Mouse (Mus musculus) megakaryocyte, embryonic 14.5 days (primary cell): ENCODE measurements around the gene Ckap4. TPM values are rescaled to one million over a fixed set of nuclear protein-coding genes. Genes with fewer than 3 reads are reported as not detected.

ENCODE experiments used
- H3K27me3 ChIP-seq: replicated peaks from 2 replicates; pipeline ENCODE3; 2012; ENCODE audit warnings: inconsistent platforms
- H3K36me3 ChIP-seq: replicated peaks from 2 replicates; pipeline ENCODE3; 2012; ENCODE audit warnings: low read length, inconsistent platforms, mixed read lengths
- H3K4me1 ChIP-seq: 2 replicates; pipeline ENCODE4 v1.6.1; 2012; ENCODE audit warnings: inconsistent platforms
- H3K4me3 ChIP-seq: replicated peaks from 2 replicates; pipeline ENCODE3; 2012; ENCODE audit warnings: moderate library complexity, mild to moderate bottlenecking, inconsistent platforms
- H3K9me3 ChIP-seq: 2 replicates; pipeline ENCODE4 v1.6.1; 2012; ENCODE audit warnings: inconsistent platforms
- FLI1 ChIP-seq: IDR thresholded peaks from 2 replicates; pipeline ENCODE4 v1.6.1; 2012; ENCODE audit warnings: low read length, inconsistent platforms, mixed read lengths
- GATA1 ChIP-seq: IDR thresholded peaks from 3 replicates; pipeline ENCODE4 v1.6.1; 2012; ENCODE audit warnings: mixed read lengths, low read length, inconsistent platforms, borderline replicate concordance
- polyA plus RNA-seq: library from polyadenylated mRNA; stranded (reverse); fragments of >175 nt; gene quantifications from 2 replicates; pipeline ENCODE4 v1.2.3, GENCODE M21; 2012; ENCODE audit warnings: low replicate concordance; ENCODE audit not compliant: insufficient read depth

Ckap4 gene
- polyA plus RNA-seq, 1 experiment = 1.5 TPM

- H3K4me1 ChIP-seq = peaks cover 27% of the 10 kb centered on the region
- H3K36me3 ChIP-seq = no peaks in the 10 kb centered on the region
- H3K4me3 ChIP-seq = peak overlapping the region; percentile 78
- no peaks in the 10 kb centered on the region for H3K27me3 ChIP-seq
- peaks cover 15% of the 10 kb centered on the region for H3K9me3 ChIP-seq
- no peak for TF ChIP-seq GATA1
- TF ChIP-seq FLI1 = no peak
Observed at GRCm38 (mm10) chr10:84549920-84550293, 16.0 kb upstream of the Ckap4 start.

DNA sequence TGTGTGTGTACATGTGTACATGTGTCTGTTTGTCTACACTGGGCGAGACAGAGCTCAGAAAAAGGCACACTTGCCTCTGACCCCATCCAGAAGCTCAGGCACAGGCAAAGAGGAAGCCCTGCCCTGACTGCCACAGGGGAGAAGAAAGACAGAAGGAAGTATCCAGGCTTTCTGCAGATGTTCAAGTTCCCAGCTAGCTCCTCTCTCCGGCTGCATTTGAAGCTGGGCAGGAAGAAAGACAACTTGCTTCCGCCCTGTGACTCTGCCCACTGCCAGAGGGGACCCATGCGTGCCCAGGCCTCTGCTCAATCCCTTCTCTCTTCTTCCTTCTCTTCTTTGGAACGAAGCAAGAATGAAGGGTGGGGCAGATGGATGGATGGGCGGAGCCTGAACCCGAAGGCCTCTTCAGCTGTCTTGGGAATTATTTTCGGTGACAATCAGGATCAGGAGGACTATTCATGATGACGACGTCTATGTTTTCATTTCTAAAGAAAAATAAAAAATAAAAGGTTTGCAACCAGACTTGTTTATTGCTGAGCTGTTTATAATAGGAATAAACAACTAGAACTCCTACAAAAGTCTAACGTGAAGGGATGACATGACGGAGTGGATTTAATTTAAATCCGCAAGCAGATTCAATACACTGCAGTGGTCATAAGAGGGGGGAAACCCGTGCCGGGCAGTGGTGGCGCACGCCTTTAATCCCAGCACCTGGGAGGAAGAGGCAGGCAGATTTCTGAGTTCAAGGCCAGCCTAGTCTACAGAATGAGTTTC lies 15.5 kb upstream of the Ckap4 start:
- Histone ChIP-seq H3K27me3 (no peaks in the 10 kb centered on the region), H3K4me3 (no peak overlapping the region), H3K9me3 (peaks cover 15% of the 10 kb centered on the region), H3K4me1 (peaks cover 23% of the 10 kb centered on the region), H3K36me3 (no peaks in the 10 kb centered on the region)
- no peak for TF ChIP-seq GATA1

GRCm38 (mm10) chr10:84544841-84545610 lies 11.2 kb upstream of the Ckap4 start:
- peaks cover 7% of the 10 kb centered on the region for H3K27me3 ChIP-seq
- no peak overlapping the region for H3K4me3 ChIP-seq
- TF ChIP-seq GATA1 (no peak), FLI1 (no peak)
- peaks cover 27% of the 10 kb centered on the region for H3K4me1 ChIP-seq
- H3K36me3 ChIP-seq = no peaks in the 10 kb centered on the region
- H3K9me3 ChIP-seq = peaks cover 7% of the 10 kb centered on the region

GRCm38 (mm10) chr10:84542802-84543658 lies 9.2 kb upstream of the Ckap4 start:
- peaks cover 2% of the 10 kb centered on the region; the same call in 1 of the 2 replicates for H3K9me3 ChIP-seq
- TF ChIP-seq FLI1 (no peak), GATA1 (no peak)
- H3K4me3 ChIP-seq = no peak overlapping the region
- H3K4me1 ChIP-seq = peaks cover 19% of the 10 kb centered on the region
- peaks cover 13% of the 10 kb centered on the region for H3K27me3 ChIP-seq
- H3K36me3 ChIP-seq = no peaks in the 10 kb centered on the region

GRCm38 (mm10) chr10:84539651-84540050 lies 5.8 kb upstream of the Ckap4 start:
- Histone ChIP-seq H3K36me3 (no peaks in the 10 kb centered on the region), H3K27me3 (peaks cover 44% of the 10 kb centered on the region), H3K9me3 (no peaks in the 10 kb centered on the region), H3K4me3 (peak overlapping the region; percentile 8), H3K4me1 (peaks cover 26% of the 10 kb centered on the region)
- TF ChIP-seq FLI1 = no peak
- no peak for TF ChIP-seq GATA1

DNA sequence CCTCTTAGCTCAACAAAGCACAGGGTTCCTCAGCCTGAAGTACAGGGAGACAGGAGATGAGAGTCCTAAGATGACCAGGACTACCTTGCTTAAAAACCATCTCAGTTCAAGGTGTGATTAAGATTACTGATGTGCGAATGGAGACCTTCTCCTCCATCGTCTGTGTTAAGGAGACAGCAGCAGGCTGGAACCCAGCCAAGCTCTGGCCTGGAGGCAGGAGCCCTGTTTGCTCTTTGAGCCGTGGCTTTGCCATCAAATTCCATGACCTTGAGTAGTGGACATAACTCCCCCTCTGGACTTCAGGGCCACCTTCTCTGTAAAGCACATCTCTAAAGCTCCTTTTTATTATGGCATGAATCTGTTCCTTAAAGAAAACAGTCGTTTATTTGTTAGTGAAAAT lies 2.0 kb upstream of the Ckap4 start:
- Histone ChIP-seq H3K9me3 (peaks cover 5% of the 10 kb centered on the region), H3K36me3 (no peaks in the 10 kb centered on the region), H3K27me3 (peaks cover 79% of the 10 kb centered on the region), H3K4me1 (peaks cover 46% of the 10 kb centered on the region), H3K4me3 (no peak overlapping the region)
- no peak for TF ChIP-seq GATA1
- no peak for TF ChIP-seq FLI1

DNA sequence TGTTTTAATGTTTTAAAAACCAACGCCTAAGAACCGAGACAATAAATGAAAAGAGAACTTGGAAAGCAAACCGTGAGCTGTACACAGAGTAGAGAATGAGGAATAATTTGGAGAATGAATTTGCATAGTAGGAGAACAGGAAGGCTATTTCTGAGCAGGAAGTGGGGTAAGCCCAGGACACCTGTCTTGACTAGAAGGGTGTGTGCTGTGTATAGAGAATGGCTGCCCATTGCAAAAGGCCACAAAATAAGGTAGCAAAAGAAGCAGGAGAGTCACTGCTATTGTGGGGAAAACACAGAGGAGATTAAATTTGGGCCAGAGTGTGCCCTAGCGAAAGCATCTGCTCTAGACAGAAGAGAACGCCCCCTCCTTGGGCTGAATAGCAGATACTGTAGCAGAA lies 1.6 kb upstream of the Ckap4 start:
- no peak overlapping the region for H3K4me3 ChIP-seq
- H3K9me3 ChIP-seq = peaks cover 5% of the 10 kb centered on the region
- TF ChIP-seq FLI1 (no peak), GATA1 (no peak)
- peaks cover 82% of the 10 kb centered on the region for H3K27me3 ChIP-seq
- H3K4me1 ChIP-seq = peaks cover 46% of the 10 kb centered on the region
- H3K36me3 ChIP-seq = no peaks in the 10 kb centered on the region

DNA sequence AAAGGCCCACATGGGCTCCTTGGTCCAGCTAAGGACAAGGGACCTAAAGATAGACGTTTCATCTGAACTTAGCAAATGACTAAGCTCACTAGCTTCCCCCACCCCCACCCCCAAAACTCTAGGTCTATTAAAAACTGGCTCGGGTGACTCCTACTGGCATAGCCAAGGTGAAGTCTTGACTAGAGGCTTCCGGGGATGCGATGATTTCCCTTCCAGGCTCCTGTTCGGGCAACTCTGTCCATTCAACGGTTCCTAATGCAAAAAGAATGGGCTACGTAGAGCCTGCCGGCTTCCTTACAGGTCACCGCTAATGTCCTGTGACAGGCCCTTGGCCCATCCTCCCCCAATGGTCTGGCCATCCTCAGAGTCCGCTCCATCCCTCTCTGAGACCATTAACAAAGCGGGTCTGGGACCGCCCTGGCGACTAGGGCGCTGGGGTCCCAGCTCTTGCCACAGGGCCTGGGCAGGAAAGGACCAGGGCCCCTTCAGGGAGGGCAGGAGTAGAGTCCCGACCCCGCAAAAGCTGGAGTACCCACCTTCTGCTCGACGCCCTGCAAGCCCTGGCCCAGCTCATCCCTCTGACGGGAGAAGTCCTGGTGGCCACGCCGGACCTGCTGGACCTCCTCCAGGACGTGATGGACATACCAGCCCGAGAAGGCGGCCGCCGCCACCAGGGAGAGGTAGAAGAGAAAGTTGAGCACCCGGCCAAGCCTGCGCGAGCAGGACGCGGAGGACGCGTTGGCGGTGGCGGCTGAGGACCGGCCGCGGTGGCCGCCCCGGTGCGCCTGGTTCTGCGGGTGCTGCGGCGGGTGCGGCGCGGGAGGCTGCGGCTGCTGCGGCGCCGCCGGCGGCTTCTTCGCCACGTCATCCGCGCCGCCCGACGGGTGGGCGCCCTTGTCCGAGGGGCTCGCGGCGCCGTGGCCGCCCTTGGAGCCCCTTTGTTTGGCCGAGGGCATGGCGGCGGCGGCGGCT lies 665 bp downstream of the Ckap4 start:
- no peaks in the 10 kb centered on the region for H3K36me3 ChIP-seq
- H3K27me3 ChIP-seq = peaks cover 89% of the 10 kb centered on the region

More for the DNA sequence above, 665 bp downstream of the Ckap4 start:
- TF ChIP-seq FLI1 = no peak
- peaks cover 43% of the 10 kb centered on the region for H3K4me1 ChIP-seq
- peaks cover 5% of the 10 kb centered on the region for H3K9me3 ChIP-seq
- H3K4me3 ChIP-seq = peak overlapping the region; percentile 91
